Mouse (Mus musculus) intestine, embryonic 15.5 days (tissue): ENCODE measurements around the gene Sulf2. TPM values are rescaled to one million over a fixed set of nuclear protein-coding genes. Genes with fewer than 3 reads are reported as not detected.
"Not testable (repeated sequence)": the region's sequence is repeated elsewhere in the genome, so short reads cannot be mapped to it uniquely, and the experiment has no call there.

Experiments
- ATAC-seq: fragments of 200-750 bp; cut with Nextera tagmentation; 2 replicates; pipeline ENCODE4 v1.8.0; 2017; ENCODE audit warnings: moderate TSS enrichment, moderate library complexity
- H3K27ac ChIP-seq: fragments of 300-500 bp; sonication (generic); 2 replicates; pipeline ENCODE4 v1.5.1; 2015; ENCODE audit warnings: mild to moderate bottlenecking, inconsistent platforms
- H3K27me3 ChIP-seq: fragments of 300-500 bp; sonication (generic); replicated peaks from 2 replicates; pipeline ENCODE4 v1.6.1; 2015; ENCODE audit warnings: inconsistent platforms
- H3K36me3 ChIP-seq: fragments of 300-500 bp; sonication (generic); 2 replicates; pipeline ENCODE4 v1.6.1; 2015; ENCODE audit warnings: inconsistent platforms
- H3K4me1 ChIP-seq: fragments of 300-500 bp; sonication (generic); replicated peaks from 2 replicates; pipeline ENCODE4 v1.6.1; 2015; ENCODE audit warnings: inconsistent platforms
- H3K4me2 ChIP-seq: fragments of 300-500 bp; sonication (generic); replicated peaks from 2 replicates; pipeline ENCODE4 v1.6.1; 2015; ENCODE audit warnings: mild to moderate bottlenecking, inconsistent platforms
- H3K4me3 ChIP-seq: fragments of 300-500 bp; sonication (generic); replicated peaks from 2 replicates; pipeline ENCODE4 v1.5.1; 2015; ENCODE audit warnings: inconsistent platforms
- H3K9ac ChIP-seq: fragments of 300-500 bp; sonication (generic); 2 replicates; pipeline ENCODE4 v1.6.1; 2015; ENCODE audit warnings: inconsistent platforms
- H3K9me3 ChIP-seq: fragments of 300-500 bp; sonication (generic); 2 replicates; pipeline ENCODE4 v1.6.1; 2016; ENCODE audit warnings: inconsistent platforms
- WGBS: fragments of 180-500 bp; shearing (Covaris S2); methylation state at CpG from one replicate; pipeline ENCODE4 v1.1.7; 2015; 5-methylcytosine and 5-hydroxymethylcytosine counted together
- polyA plus RNA-seq: library from polyadenylated mRNA; unstranded; fragments of >200 nt; fragmentation: Nextera tagmentation; extraction: Ambion mirVana; gene quantifications from 2 replicates; pipeline ENCODE4 v1.2.1, GENCODE M21; 2015

Sulf2 gene
- polyA plus RNA-seq, 1 experiment from 2014 or later, result 106 TPM

GRCm38 (mm10) chr2:166086457-166087233 is 68.8 kb downstream of the Sulf2 start:
- peaks cover 4% of the 10 kb centered on the region; the same call in 1 of the 2 replicates for H3K4me1 ChIP-seq
- H3K27me3 ChIP-seq, result no peaks in the 10 kb centered on the region
- H3K4me2 ChIP-seq, result no peak overlapping the region
- ATAC-seq, result no peak
- 89% methylated on average over 29 of the region's 29 CpGs for WGBS
- no peak overlapping the region for H3K4me3 ChIP-seq
- no peak overlapping the region for H3K9ac ChIP-seq
- no peak overlapping the region for H3K27ac ChIP-seq
- H3K36me3 ChIP-seq, result peaks cover 8% of the 10 kb centered on the region
- H3K9me3 ChIP-seq, result no peaks in the 10 kb centered on the region

GRCm38 (mm10) chr2:166085780-166086179 is 69.7 kb downstream of the Sulf2 start:
- Histone ChIP-seq H3K4me1 (peaks cover 12% of the 10 kb centered on the region), H3K27me3 (no peaks in the 10 kb centered on the region), H3K9ac (no peak overlapping the region), H3K9me3 (no peaks in the 10 kb centered on the region), H3K4me2 (no peak overlapping the region), H3K27ac (no peak overlapping the region), H3K4me3 (no peak overlapping the region), H3K36me3 (peaks cover 8% of the 10 kb centered on the region)
- ATAC-seq, result no peak
- 87% methylated on average over 10 of the region's 10 CpGs for WGBS

- WGBS, result 39% methylated on average over 6 of the region's 6 CpGs
- H3K36me3 ChIP-seq, result not testable (repeated sequence)
These were observed 70.5 kb downstream of the Sulf2 start for GRCm38 (mm10) chr2:166084964-166085363.

GRCm38 (mm10) chr2:166084111-166084510 is 71.4 kb downstream of the Sulf2 start:
- 85% methylated on average over 7 of the region's 7 CpGs for WGBS

More at GRCm38 (mm10) chr2:166084964-166085363, 70.5 kb downstream of the Sulf2 start:
- H3K9ac ChIP-seq, H3K27me3 ChIP-seq, H3K4me3 ChIP-seq, ATAC-seq, H3K27ac ChIP-seq, H3K4me2 ChIP-seq, H3K9me3 ChIP-seq: not testable (repeated sequence)
- H3K4me1 ChIP-seq, result peaks cover 20% of the 10 kb centered on the region

GRCm38 (mm10) chr2:166083542-166084031 is 71.9 kb downstream of the Sulf2 start:
- H3K27ac ChIP-seq, result no peak overlapping the region

More at GRCm38 (mm10) chr2:166084111-166084510, 71.4 kb downstream of the Sulf2 start:
- H3K27me3 ChIP-seq, result no peaks in the 10 kb centered on the region
- H3K9ac ChIP-seq, result no peak overlapping the region
- peaks cover 6% of the 10 kb centered on the region for H3K36me3 ChIP-seq
- no peak overlapping the region for H3K27ac ChIP-seq
- no peak overlapping the region for H3K4me2 ChIP-seq
- H3K4me1 ChIP-seq, result peaks cover 23% of the 10 kb centered on the region
- no peaks in the 10 kb centered on the region for H3K9me3 ChIP-seq
- ATAC-seq, result no peak
- no peak overlapping the region for H3K4me3 ChIP-seq

GRCm38 (mm10) chr2:166082661-166083060 is 72.8 kb downstream of the Sulf2 start:
- peaks cover 9% of the 10 kb centered on the region for H3K36me3 ChIP-seq
- H3K27ac ChIP-seq, result no peak overlapping the region
- peaks cover 23% of the 10 kb centered on the region for H3K4me1 ChIP-seq
- no peaks in the 10 kb centered on the region for H3K27me3 ChIP-seq
- no peak for ATAC-seq
- H3K4me2 ChIP-seq, result no peak overlapping the region
- H3K9me3 ChIP-seq, result no peaks in the 10 kb centered on the region
- no peak overlapping the region for H3K4me3 ChIP-seq
- 83% methylated on average over 10 of the region's 10 CpGs for WGBS
- no peak overlapping the region for H3K9ac ChIP-seq

More at GRCm38 (mm10) chr2:166083542-166084031, 71.9 kb downstream of the Sulf2 start:
- no peaks in the 10 kb centered on the region for H3K9me3 ChIP-seq
- no peaks in the 10 kb centered on the region for H3K27me3 ChIP-seq
- peaks cover 23% of the 10 kb centered on the region for H3K4me1 ChIP-seq
- no peak overlapping the region for H3K4me2 ChIP-seq
- peaks cover 5% of the 10 kb centered on the region for H3K36me3 ChIP-seq
- ATAC-seq, result no peak
- no peak overlapping the region for H3K9ac ChIP-seq
- WGBS, result 64% methylated on average over 9 of the region's 9 CpGs
- H3K4me3 ChIP-seq, result no peak overlapping the region

GRCm38 (mm10) chr2:166082193-166082592 is 73.3 kb downstream of the Sulf2 start:
- H3K4me3 ChIP-seq, result no peak overlapping the region
- 64% methylated on average over 5 of the region's 5 CpGs for WGBS
- H3K27me3 ChIP-seq, result no peaks in the 10 kb centered on the region
- no peak overlapping the region for H3K27ac ChIP-seq
- ATAC-seq, result no peak
- H3K36me3 ChIP-seq, result peaks cover 13% of the 10 kb centered on the region
- peaks cover 23% of the 10 kb centered on the region for H3K4me1 ChIP-seq
- H3K9ac ChIP-seq, result no peak overlapping the region
- H3K9me3 ChIP-seq, result no peaks in the 10 kb centered on the region
- H3K4me2 ChIP-seq, result no peak overlapping the region

GRCm38 (mm10) chr2:166080967-166081750 is 74.3 kb downstream of the Sulf2 start:
- Histone ChIP-seq H3K4me2 (peak overlapping the region; percentile 30; the same call in 1 of the 2 replicates), H3K27me3 (no peaks in the 10 kb centered on the region), H3K4me1 (peaks cover 23% of the 10 kb centered on the region), H3K4me3 (no peak overlapping the region), H3K27ac (peak overlapping the region; percentile 36; the same call in 1 of the 2 replicates), H3K9ac (no peak overlapping the region), H3K9me3 (no peaks in the 10 kb centered on the region), H3K36me3 (0 out of 2 replicates have a peak, but pooled peaks cover 10% of the 10 kb centered on the region)
- WGBS, result 77% methylated on average over 21 of the region's 21 CpGs
- no peak for ATAC-seq

- no peak overlapping the region for H3K4me3 ChIP-seq
These were observed 75.2 kb downstream of the Sulf2 start for GRCm38 (mm10) chr2:166079961-166080885.

GRCm38 (mm10) chr2:166079231-166079630 is 76.2 kb downstream of the Sulf2 start:
- Histone ChIP-seq H3K27ac (no peak overlapping the region), H3K4me1 (peaks cover 23% of the 10 kb centered on the region), H3K27me3 (no peaks in the 10 kb centered on the region), H3K9me3 (no peaks in the 10 kb centered on the region), H3K9ac (no peak overlapping the region), H3K4me2 (no peak overlapping the region), H3K4me3 (no peak overlapping the region), H3K36me3 (0 out of 2 replicates have a peak, but pooled peaks cover 10% of the 10 kb centered on the region)
- ATAC-seq, result no peak
- WGBS, result 89% methylated on average over 14 of the region's 14 CpGs

More at GRCm38 (mm10) chr2:166079961-166080885, 75.2 kb downstream of the Sulf2 start:
- no peaks in the 10 kb centered on the region for H3K9me3 ChIP-seq
- H3K27ac ChIP-seq, result peak overlapping the region; percentile 36; the same call in 1 of the 2 replicates
- peak overlapping the region; percentile 30; the same call in 1 of the 2 replicates for H3K4me2 ChIP-seq
- no peaks in the 10 kb centered on the region for H3K27me3 ChIP-seq
- ATAC-seq, result peak; percentile 83
- 46% methylated on average over 17 of the region's 17 CpGs for WGBS
- no peak overlapping the region for H3K9ac ChIP-seq
- 0 out of 2 replicates have a peak, but pooled peaks cover 10% of the 10 kb centered on the region for H3K36me3 ChIP-seq
- peaks cover 23% of the 10 kb centered on the region for H3K4me1 ChIP-seq

- no peak overlapping the region for H3K9ac ChIP-seq
- no peak for ATAC-seq
- H3K9me3 ChIP-seq, result no peaks in the 10 kb centered on the region
- no peaks in the 10 kb centered on the region for H3K27me3 ChIP-seq
- H3K36me3 ChIP-seq, result peaks cover 17% of the 10 kb centered on the region; the same call in 1 of the 2 replicates
- WGBS, result 87% methylated on average over 9 of the region's 9 CpGs
- no peak overlapping the region for H3K4me3 ChIP-seq
- H3K4me1 ChIP-seq, result peaks cover 19% of the 10 kb centered on the region
- no peak overlapping the region for H3K27ac ChIP-seq
- no peak overlapping the region for H3K4me2 ChIP-seq
These were observed 78.1 kb downstream of the Sulf2 start for GRCm38 (mm10) chr2:166077371-166077770.
